Mouse (Mus musculus): ENCODE results near the gene Efemp2.

DNA sequence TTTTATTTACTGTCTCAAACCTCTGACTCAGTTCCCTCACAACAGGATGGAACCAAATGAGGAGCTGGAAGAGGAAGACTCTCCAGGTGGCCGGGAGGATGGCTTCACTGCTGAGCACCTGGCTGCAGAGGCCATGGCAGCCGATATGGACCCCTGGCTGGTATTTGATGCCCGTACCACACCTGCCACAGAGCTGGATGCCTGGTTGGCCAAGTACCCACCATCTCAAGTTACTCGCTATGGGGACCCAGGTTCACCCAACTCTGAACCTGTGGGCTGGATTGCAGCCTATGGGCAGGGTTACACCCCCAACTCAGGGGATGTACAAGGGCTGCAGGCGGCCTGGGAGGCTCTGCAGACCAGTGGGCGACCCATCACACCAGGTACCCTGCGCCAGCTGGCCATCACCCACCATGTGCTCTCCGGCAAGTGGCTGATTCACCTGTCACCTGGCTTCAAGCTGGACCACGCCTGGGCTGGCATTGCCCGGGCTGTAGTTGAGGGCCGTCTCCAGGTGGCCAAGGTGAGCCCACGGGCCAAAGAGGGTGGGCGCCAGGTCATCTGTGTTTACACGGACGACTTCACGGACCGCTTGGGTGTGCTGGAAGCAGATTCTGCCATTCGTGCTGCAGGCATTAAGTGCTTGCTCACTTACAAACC lies 47.7 kb upstream of the Efemp2 start:
- TF ChIP-seq TCF12 (IDR thresholded peaks at IDR 0.05; ENCODE audit: insufficient read depth, poor library complexity, severe bottlenecking): no peak
- TF ChIP-seq MAX (IDR thresholded peaks at IDR 0.05; ENCODE audit: low read depth): no peak
- TF ChIP-seq POLR2A (IDR thresholded peaks at IDR 0.05; ENCODE audit: insufficient read length, low read depth): no peak
- no peak for TF ChIP-seq TCF3 (IDR thresholded peaks at IDR 0.05; ENCODE audit: insufficient read length, low read depth)
- no peak for TF ChIP-seq MYOG (IDR thresholded peaks at IDR 0.05; ENCODE audit: control insufficient read depth in 1 of 3, insufficient read depth in 1 of 3, insufficient read length in 2 of 3, low read depth in 2 of 3)
- no peak for TF ChIP-seq MYOD1 (IDR thresholded peaks at IDR 0.05; ENCODE audit: control insufficient read depth in 1 of 3, insufficient read length in 2 of 3, low read depth in 2 of 3)
- no peak for TF ChIP-seq POLR2AphosphoS2 (IDR thresholded peaks at IDR 0.05; ENCODE audit: insufficient read length, low read depth)
- TF ChIP-seq USF1 (IDR thresholded peaks at IDR 0.05; ENCODE audit: low read depth): no peak
- TF ChIP-seq E2F4 (IDR thresholded peaks at IDR 0.05; ENCODE audit: insufficient read depth): no peak
- TF ChIP-seq CEBPB (IDR thresholded peaks at IDR 0.05; ENCODE audit: insufficient read depth, poor library complexity, severe bottlenecking): no peak

Data from myocyte (in vitro differentiated cells).